Mouse (Mus musculus) small intestine, adult 2 months (tissue): ENCODE measurements at regions not wholly inside any gene's neighbourhood (a gene's known extent, or its start where the extent isn't known, plus 50 kb on each side); places are given as distances from the start of the nearest gene placed in this dataset.

Experiments
- CTCF ChIP-seq: fragments of 200-500 bp; IDR thresholded peaks from 2 replicates; pipeline ENCODE4 v1.5.1; 2012; ENCODE audit warnings: low read depth, mild to moderate bottlenecking, control low read depth, inconsistent platforms, low read length, moderate library complexity, mixed read lengths; ENCODE audit not compliant: insufficient replicate concordance, insufficient read length; ENCODE audit errors: extremely low read depth
- POLR2A ChIP-seq: fragments of 200-500 bp; IDR thresholded peaks from 2 replicates; pipeline ENCODE4 v1.6.1; 2012; ENCODE audit warnings: low read depth, mild to moderate bottlenecking, control low read depth, inconsistent platforms, low read length, moderate library complexity

DNA sequence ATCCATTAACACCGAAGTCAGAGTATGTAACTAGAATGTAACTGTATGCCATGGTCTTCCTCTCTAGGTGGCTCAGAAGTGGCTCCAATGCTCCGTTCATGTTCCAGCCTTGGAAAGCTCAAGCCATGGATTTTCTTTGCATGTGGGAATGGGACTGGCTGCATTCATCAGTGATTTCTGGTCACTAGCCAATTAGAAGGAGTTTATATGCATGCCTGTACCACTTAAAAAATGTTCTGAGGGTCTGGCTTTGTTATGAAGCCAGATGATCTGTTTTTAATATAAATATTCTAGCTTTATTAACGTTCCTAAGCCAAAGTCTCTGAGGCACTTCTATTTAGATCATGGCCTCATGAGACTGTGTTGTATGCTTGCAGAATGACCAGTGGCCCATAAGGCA lies 78.8 kb downstream of the Irx2 start:
- TF ChIP-seq POLR2A: no peak
- no peak for TF ChIP-seq CTCF
